Comparison of ENCODE assay signal across 30 mouse cellular contexts in the genomic region with DNA sequence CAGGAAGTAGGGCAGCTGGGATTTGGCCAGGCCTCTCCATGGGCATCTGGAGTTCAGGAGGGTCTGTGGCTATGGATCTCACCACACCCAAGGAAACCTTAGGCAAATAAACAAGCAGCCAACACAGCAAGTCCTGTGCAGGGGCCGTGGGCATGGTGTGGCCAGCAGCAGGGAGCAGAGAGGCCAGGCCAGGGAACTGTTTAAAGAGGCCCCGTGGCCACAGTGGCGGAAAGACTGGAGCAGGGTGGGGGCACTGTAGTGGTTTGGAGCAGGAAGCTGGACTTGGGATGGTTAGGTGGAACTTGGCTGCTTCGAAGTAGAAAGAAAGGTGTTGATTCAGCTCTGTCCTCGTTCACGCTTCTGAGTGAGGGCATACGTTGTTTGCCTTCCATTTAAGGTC. TPM values are rescaled to one million over a fixed set of nuclear protein-coding genes. Genes with fewer than 3 reads are reported as not detected.
"Had no signal": no experiment of that assay in that cellular context is flagged by ENCODE, and none has a peak within 500 bp of the region (broad histone marks: within the 10 kb centered on the region; RNA-seq: fewer than 3 reads in every experiment).

No protein-coding gene starts in this region.

- H3K9me3 ChIP-seq: hindbrain, embryonic 10.5 days; hindbrain, embryonic 12.5 days; intestine, embryonic 15.5 days; limb, embryonic 12.5 days; liver, embryonic 12.5 days had no signal

- ATAC-seq: hindbrain, embryonic 16.5 days; inflammation-experienced regulatory T-cells, adult 6 months; intestine, embryonic 15.5 days; intestine, postnatal 0 days; liver, embryonic 12.5 days had no signal

- DNase-seq: gastrocnemius, adult 2 months; gastrocnemius, postnatal 10 days; gastrocnemius, postnatal 25 days; heart, adult 2 months; heart, postnatal 10 days; heart, postnatal 4 days; kidney, adult 18-20 months; kidney, adult 8-10 months; kidney, postnatal 14 days; kidney, postnatal 36 days; layer of hippocampus, adult 9-11 months; layer of hippocampus, postnatal 36 days; left cerebral cortex, postnatal 4 days; lung, adult 18-20 months had no signal

- H3K36me3 ChIP-seq: hindbrain, embryonic 10.5 days; hindbrain, embryonic 12.5 days; intestine, embryonic 15.5 days; limb, embryonic 12.5 days; liver, embryonic 12.5 days had no signal

- H3K4me2 ChIP-seq: heart, embryonic 11.5 days; hindbrain, embryonic 12.5 days; hindbrain, embryonic 14.5 days; intestine, embryonic 15.5 days; limb, embryonic 12.5 days; liver, embryonic 12.5 days had no signal

- H3K4me3 ChIP-seq: gastrocnemius, adult 2 months; heart, adult 2 months; hindbrain, embryonic 10.5 days; hindbrain, embryonic 12.5 days; intestine, embryonic 15.5 days; limb, embryonic 12.5 days; liver, embryonic 12.5 days had no signal

- H3K27ac ChIP-seq: gastrocnemius, adult 2 months; heart, adult 2 months; hindbrain, embryonic 10.5 days; hindbrain, embryonic 12.5 days; hindbrain, embryonic 14.5 days; intestine, embryonic 15.5 days; limb, embryonic 12.5 days; liver, embryonic 12.5 days; liver, embryonic 14.5 days had no signal

- H3K9ac ChIP-seq: hindbrain, embryonic 12.5 days; hindbrain, embryonic 14.5 days; intestine, embryonic 15.5 days; limb, embryonic 12.5 days; liver, embryonic 12.5 days; liver, embryonic 14.5 days had no signal

RNA-seq across cellular contexts. Expression of gene Zfp385c, which starts 5.0 kb away (rescaled TPM):
- polyA plus RNA-seq: inflammation-experienced regulatory T-cells, adult 6 months; liver, adult 2 months; liver, embryonic 12.5 days; liver, embryonic 14.5 days; liver, embryonic 16.5 days had no signal

RNA-seq across cellular contexts. Expression of gene Hspb9, which starts 26.4 kb away (rescaled TPM):
- polyA plus RNA-seq: heart, embryonic 11.5 days; heart, embryonic 14.5 days; hindbrain, embryonic 14.5 days; kidney, embryonic 16.5 days; large intestine, adult 2 months; limb, embryonic 12.5 days; liver, adult 2 months had no signal
